Mouse (Mus musculus): ENCODE measurements at regions not wholly inside any gene's neighbourhood (a gene's known extent, or its start where the extent isn't known, plus 50 kb on each side); places are given as distances from the start of the nearest gene placed in this dataset.

DNA sequence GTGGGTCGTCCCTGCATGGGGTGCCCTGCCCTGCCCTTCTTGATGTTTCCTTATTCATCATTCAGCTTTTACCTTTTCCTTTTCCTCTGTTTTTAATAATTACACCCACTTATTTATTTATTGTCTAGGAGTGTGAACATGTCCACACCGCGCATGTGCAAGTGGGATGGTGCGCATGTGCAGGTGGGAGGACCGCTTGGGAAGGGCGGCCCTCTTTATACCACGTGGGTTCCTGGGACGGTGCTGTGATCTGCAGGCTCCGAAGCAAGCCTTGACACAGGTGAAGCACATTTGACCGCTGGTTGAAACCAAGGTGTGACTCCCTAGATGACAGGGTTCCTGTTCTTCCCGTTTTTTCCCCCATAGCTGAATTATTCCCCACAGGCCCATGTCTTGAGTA, 60.0 kb downstream of the Syf2 start:
- no peak for DNase-seq (ENCODE audit: low spot score in 2 of 2)

DNA sequence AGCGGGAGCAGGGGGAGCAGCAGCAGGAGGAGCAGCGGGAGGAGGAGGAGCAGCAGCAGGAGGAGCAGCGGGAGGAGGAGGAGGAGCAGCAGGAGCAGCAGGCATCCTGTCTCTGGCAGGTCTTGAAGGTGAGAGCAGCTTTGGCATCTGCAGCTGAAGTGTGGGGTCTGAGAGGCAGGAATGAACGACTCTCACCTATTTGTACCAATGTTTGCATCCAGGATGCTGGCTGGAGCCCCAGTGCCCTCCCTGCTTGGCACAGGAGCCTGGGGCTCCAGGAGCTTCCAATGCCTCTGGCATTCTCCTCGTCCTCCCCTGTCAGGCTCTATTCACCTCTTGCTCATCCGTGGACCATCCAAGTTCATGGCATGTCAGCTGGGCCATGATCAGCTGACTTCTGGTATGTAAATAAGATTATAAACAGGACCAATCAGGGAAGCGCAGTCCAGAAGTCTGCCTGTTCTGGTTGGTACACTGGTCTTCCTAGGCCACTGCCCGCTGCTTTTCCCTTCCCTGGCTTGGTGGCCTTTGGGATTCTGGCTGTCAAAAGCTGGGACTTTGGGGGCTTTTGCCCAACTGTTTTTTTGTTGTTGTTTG, 62.9 kb downstream of the Syf2 start:
- no peak for DNase-seq (ENCODE audit: low spot score in 2 of 2)

DNA sequence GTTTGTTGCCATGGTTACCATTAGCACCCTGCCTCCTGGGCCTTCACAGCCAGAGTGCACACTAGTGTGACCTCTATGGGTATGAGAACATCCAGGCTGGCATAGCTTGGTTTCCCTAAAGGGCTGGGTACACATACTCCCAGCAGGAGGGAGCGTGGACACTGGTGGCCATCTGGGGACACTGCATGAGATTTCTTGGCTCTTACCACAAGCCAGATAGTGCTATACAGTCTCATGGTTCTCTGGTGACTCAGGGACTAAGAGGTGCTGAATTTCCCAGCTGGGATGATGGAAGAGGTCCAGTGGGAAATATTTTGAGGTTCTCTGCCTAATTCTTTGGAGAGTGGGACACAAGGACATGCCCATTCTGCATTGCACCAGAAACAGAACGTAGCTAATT, 63.5 kb downstream of the Syf2 start:
- DNase-seq (ENCODE audit: low spot score in 2 of 2), result no peak

DNA sequence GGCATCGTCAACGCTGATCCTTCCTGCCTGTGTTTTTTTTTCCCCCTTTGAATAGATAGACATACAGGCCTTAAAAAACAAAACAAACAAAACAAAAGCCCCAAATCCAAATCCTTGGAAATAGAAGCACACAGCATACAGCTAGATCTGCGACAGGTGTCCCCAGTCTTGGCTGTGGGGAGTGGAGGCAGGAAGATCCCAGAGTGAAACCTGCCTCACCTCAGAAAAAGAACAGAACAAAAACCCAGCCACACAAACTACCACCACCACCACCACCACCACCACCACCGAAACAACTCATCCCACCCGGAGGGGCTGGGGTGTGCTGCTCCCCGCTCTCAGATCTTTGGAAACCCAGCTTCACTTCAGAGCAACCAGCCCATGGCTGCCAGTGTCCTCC, 64.0 kb downstream of the Syf2 start:
- no peak for DNase-seq (ENCODE audit: low spot score in 2 of 2)

DNA sequence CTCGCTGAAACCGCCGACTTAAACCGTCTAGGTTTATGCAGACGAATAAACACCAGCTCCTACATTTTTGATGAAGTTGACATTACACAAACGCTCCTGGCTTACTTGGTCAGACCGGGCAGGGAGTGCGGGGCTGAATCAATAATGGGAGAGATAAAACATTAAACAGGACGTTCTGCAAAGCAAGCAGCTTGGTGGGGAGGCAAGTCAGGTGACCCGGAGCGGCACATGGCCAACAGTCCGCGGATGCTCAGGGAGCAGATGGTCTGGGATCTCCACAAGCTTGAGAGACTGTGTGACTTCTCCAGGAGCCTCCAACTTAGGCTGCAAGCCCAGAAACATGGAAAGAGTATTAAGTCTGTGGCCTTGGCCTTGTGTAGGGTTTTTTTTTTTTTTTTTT, 64.4 kb downstream of the Syf2 start:
- no peak for DNase-seq (ENCODE audit: low spot score in 2 of 2)

DNA sequence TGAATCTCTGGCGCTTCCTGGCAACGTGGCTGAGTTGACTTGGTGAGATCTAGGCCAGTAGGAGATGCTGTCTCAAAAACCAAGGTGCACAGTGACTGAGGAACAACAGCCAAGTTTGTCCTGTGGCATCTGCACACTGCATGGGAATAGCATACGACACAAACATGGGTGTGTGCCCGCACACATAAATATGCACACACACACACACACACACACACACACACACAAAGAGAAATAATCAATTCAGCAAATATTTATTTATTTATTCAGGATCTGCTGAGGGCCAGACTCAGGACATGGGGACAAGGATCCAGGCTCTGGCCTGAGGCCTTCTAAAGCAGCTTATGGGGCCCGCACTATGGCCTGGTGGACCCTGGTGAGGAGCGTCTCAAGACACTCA, 65.4 kb downstream of the Syf2 start:
- DNase-seq (ENCODE audit: low spot score in 2 of 2), result no peak

DNA sequence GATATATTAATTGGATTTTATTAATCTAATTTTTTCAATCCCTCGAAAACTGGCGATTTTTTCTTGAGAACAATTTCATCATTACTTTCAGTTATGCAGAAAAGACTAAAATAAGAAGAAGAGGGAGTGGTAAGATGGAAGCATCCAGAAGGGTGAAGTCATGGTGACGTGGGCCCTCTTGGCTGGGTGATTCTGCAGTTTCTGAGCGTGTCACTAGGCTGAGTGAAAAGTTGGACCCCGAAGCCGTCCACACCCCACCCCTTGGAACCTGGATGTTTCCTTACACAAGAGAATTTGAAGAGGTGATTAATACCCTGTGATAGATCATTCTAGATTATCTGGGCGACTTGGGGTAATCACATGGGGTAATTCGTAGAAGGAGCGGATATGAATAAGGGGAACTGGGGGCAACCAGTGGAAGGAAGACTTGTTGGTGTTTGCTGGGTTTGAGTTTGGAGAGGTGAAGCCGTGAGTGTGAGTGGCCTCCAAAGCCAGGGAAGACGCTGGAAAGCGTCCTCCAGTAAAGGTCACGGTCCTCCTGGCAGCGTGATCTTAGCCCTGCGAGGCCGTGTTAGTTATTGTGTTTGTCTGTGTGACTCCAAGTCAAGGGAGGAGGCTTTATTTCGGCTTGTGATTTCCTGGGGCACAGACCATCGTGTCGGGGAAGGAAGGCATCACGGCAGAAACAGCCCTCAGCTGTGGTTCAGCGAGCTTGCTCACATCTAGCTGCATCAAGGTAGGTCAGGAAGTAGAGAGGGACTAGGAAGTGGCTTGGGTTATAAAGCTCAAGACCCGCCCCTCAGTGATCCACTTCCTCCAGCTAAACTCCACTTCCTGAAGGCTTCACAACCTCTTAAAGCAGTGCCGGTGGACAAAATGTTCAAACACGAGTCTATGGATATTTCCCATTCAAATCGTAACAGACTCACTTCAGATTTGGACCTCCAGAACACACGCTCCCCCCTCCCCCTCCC, 67.0 kb downstream of the Syf2 start:
- no peak for DNase-seq (ENCODE audit: low spot score in 2 of 2)

DNA sequence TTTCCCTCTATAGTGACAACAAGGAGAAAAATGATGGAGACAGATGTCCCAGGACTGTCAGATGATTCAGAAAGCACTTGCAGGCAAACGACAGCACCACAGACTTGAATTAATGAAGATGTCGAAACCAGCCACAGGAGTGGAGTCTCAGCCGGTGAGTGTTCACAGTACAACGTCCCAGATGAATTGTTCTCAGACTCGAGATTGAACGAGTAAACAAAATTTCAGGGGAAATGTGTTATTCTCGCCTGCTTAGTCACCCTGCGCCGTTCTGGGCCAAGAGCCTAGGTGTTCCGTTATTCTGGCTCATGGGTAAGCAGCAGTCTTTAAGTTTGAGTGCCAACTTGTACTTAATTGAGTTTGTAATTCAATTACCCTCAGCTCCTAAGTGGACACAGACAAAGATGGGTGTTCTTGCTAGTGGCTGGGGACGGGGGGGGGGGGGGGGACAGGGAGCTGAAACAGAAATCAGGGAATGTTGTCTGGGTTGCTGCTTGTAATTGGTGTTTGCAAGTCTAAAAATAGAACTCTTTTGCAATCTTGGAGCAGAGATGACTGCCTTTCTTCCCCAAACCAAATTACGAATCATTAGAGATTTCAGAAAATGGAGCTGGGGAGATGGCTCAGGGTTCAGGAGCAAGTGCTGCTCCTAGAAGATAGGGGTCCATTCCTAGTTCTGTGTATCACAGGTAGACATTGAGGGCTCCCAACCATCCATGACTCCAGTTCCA, 68.4 kb downstream of the Syf2 start:
- no peak for DNase-seq (ENCODE audit: low spot score in 2 of 2)

DNA sequence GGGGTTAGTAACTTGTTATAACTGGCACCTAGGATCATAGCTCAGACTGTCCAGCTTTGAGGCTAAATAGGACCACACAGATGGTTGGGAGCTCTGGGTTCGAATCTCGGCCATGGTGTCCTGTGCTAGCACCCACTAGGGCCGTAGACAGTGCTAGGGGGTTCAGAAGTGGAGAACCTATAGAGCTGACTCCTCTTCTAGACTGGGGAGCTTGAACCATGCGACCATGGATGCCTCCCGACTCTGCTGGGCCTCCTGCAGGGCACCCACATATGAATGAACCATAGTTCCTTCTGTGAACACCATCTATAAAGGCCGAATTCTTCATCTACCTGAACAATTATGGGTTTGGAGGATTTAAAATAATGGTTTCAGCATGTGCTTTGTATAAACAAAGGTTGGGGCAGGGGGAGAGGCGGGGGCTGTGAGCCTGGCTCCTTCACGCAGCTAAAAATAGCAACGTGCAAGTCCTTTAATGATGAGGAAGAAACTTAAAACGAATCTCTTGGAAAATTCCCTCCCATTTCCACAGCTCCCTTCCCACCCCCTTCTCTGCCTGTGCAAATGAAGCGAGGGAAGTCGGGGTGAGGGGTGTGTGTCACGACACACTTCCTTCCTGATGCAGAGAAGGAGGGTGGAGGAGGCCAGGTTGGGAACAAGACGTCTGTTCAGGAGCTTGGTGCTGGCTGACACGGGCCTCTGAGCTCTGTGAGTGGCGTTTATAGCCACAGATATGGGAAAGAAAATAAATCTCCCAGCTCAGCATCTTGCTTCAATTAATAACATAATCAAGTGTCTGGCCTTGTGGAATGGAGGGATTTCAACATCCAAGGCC, 71.6 kb downstream of the Syf2 start:
- no peak for DNase-seq (ENCODE audit: low spot score in 2 of 2)

DNA sequence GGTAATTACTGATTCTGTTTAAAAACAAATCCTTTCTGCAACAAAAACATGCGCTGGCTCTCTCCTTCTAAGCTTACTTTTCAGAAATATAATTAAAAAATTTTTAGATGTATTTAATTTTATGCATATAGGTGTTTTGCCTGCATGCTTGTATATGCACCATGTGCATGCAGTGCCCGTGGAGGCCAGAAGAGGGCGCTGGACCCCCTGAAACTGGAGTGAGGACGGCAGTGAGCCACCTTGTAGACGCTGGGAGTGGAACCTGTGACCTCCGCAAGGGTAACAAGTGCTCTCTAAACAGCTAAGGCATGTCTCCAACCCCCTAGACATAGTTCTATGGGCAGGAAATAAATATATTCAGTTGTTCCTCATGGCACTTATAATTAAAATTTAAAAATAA, 80.7 kb downstream of the Syf2 start:
- DNase-seq (ENCODE audit: low spot score in 2 of 2), result no peak

DNA sequence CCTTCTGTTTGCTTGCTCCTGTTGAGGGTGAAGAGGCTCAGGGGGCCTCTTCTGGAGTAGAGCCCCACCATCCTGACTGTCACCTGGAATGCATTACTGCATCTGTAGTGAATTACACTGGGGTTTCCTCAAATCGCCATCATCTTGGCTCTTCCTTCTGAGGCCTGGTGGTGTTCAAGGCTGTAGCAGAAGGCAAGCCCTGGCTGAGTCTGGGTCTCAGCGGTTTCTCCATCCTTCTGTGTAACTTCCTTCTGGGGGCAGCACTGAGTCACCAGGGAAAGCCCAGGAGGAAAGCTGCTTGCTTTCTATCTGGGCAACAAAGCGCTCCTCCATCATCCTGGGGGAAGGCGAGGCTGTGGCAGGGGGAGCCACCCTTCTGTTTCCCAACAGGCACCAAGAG, 82.2 kb downstream of the Syf2 start:
- DNase-seq (ENCODE audit: low spot score in 2 of 2), result no peak

DNA sequence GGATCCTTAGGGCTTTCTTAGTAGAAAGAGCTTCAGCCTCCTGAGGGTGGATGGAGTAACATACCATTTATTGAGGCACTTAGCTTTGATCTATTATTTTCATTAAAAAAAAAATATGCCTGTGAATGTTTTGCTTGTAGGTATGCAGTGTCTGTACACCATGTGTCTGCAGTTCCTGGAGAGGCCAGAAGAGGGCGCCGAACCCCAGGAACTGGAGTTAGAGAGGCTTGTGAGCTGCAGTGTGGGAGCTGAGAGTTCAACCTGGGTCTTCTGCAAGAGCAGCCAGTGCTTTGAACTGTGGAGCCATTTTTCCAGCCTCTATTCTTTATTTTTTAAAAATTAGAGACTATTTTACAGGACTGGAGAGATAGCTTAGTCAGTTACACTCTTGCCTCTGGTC, 83.2 kb downstream of the Syf2 start:
- DNase-seq (ENCODE audit: low spot score in 2 of 2), result no peak

DNA sequence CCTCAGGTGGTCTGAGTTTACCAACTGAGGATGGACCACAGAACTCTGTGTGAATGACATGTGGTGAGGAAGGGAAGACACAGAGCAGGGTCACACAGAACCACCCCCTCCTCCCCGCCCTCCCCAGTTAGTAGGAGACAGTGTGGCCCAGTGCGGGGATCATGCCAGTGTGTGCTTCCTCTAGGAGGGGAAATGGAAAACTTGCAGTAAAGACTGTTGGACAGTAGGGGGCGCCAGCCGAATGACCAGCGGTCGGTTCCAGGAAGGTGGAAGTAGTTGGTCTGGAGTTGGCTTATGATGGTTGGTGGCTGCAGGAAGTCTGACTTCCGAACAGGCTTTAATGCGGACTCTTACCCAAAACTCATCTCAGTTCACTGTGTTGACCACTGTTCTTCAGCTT, 87.3 kb downstream of the Syf2 start:
- DNase-seq (ENCODE audit: low spot score in 2 of 2), result peak; percentile 64 to 87

DNA sequence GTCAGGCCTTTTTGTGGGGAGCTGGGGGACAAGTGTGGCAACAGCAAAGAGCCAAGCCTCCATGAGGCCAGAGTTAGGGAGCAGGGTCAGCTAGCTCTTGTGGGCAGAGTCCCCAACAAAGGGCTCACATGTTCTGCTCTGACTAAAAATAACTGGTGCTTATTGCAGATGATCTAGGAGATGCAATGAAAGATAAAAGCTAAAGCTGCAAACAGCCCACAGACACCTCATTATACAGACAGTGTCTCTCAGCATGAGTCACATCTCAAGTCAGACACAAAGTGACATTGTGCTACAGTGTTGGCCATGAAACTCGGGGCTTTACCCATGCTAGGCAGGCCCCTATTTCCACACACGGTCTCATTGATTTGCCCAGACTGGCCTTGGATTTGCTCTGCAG, 88.4 kb downstream of the Syf2 start:
- DNase-seq (ENCODE audit: low spot score in 2 of 2), result no peak

DNA sequence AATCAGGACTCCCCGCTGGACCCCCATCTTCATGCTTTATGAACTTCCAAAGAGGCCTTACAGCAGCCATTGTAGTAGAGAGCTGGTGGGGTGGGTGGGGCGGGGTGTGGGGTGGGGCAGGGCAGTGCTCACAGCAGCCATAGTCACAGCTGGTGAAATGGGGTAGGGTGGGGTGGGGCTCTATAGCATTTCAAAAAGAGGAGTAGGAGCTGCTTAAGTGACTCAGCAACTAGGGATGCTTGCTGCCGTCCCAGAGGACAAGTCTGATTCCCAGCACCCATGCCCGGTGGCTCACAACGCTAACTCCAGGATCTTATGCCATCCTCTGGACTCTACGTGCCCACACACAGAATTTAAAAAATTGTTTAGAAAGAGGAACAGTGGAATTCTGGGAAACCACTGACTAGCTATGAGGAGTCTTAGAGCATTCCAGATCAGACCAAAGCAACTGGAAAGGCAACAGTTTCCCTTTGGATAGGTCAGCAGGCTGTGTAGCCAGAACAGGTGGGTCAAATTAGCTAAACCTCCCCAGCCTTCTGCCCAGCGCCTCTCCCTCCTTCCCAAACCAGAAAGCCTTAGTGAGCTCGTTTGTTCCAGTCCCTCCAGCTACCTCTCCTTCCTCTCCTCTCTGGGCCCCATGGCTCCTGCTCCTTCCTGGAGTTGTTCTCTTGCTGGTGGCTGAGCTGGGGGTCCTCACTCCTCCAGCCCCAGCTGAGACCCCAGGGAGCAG, 89.7 kb downstream of the Syf2 start:
- DNase-seq (ENCODE audit: low spot score in 2 of 2), result no peak

DNA sequence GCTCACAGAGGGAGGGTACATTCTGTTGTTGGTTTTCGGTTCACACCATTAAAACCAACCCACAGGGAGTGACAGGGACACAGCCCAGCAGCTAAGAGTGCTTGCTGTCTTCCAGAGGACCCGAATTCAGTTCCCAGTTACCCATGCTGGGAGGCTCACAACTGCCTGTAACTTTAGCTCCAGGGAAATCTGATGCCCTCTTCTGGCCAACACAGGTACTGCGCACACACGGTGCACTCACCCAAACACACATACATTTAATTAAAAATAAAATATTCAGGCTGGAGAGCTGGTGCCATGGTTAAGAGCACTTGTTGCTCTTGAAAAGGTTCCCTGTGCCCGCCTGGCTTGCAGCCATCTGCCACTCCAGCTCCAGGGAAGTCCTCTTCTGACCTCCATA, 92.5 kb downstream of the Syf2 start:
- no peak for DNase-seq (ENCODE audit: low spot score in 2 of 2)

DNA sequence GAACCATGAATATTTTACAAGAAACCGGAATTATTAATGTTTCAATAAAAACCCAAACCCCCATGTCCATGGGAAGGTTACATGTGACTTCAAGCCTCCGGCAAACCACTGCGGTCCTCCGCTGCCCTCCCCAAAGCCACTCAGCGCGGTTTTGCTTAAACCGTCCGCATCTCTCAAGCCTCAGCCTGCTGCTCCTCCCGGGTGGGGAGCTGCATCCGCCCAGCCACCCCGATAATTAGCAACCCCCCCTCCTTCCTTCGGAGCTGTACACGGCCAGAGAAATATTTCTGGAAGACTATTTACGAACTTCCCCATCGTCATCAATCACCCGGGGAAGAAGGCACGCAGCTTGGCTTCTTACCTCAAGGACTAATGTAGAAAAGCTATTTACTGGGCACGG, 94.7 kb upstream of the Runx3 start:
- no peak for DNase-seq (ENCODE audit: low spot score in 2 of 2)

DNA sequence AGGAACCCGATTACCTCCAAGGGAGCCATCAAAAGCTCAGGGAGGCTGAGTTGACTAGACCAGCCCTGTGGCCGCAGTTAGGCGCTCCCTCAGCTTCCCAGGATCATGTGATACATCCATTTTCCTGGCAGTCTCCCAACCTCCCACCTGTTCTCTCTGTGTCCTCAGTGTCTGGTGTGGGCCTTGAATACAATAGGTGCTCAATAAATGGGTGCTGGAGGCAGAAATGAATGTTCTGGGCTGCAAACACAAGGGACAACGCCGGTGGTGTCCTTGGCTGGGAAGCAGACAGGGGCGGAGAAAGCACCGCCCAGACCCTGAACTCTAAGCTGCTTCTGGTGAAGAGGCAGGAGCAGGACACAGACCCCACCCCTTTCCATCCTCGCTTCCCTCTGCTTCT, 93.3 kb upstream of the Runx3 start:
- no peak for DNase-seq (ENCODE audit: low spot score in 2 of 2)

DNA sequence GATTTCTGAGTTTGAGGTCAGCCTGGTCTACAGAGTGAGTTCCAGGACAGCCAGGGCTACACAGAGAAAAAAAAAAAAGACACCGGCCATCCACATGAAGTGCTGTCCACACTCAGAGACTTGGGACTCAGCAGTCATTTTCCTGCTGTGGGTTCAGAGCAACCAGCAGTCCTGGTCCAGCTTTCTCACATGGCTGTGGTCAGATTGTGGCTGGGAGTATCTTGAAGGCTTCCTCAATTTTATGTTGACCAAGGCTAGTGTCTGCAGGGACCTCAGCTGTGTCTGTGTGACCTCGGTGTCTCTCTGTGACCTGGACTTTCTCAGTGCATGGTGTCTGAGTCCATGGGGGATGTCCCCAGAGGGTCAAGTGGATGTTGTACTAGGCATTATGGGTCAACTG, 90.7 kb upstream of the Runx3 start:
- no peak for DNase-seq (ENCODE audit: low spot score in 2 of 2)

DNA sequence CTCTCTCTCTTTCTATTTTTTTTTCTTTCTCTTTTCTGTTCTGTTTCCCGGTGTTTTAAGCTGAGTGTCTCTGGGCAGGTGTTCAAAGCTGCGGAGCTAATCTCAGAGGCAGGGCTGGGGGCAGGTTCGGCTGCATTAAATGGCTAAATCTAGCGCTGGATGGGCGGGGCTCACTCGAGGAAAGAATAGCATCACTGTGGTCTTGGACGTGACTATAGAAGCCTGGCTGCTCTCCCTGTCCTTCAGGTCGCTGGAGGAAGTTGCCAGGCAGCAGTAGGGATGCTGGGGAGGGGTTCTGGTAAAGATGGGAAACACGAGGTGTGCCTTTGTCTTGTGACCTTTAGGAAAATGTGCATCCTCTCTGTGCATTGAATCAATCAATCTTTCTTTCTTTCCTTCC, 88.0 kb upstream of the Runx3 start:
- DNase-seq (ENCODE audit: low spot score in 2 of 2), result no peak

DNA sequence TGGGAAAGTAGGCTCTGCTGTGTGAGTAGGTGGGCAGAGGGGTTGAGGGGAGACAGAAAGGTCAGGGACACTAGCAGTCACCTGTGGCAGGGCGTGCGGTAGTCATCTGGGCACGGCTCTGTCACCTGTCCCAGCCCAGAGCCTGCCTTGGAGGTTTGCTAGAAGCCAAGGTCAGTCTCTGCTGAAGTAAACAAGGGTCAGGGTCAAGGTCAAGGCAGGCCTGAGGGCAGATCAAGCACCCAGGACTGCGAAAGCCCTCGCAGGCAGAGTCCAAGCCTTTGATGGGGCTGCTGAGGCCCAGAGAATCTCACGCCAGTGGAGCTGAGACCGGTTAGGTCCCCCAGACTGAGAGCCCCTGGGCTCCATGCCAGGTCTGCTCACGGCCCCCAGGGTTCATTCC, 87.2 kb upstream of the Runx3 start:
- no peak for DNase-seq (ENCODE audit: low spot score in 2 of 2)
